Mouse (Mus musculus) forebrain, postnatal 0 days (tissue): Measurements from ENCODE around the gene Gm17334. TPM values are rescaled to one million over a fixed set of nuclear protein-coding genes. Genes with fewer than 3 reads are reported as not detected.
"Not testable (repeated sequence)": the region's sequence is repeated elsewhere in the genome, so short reads cannot be mapped to it uniquely, and the experiment has no call there.

ENCODE experiments used
- ATAC-seq: fragments of 200-750 bp; cut with Nextera tagmentation; 2 replicates; pipeline ENCODE4 v1.8.0; 2017; ENCODE audit warnings: mild to moderate bottlenecking, moderate library complexity
- DNase-seq: peaks from one replicate; pipeline ENCODE4 v3.0.0-alpha.2; 2015
- H3K27ac ChIP-seq: fragments of 300-500 bp; sonication (generic); 2 replicates; pipeline ENCODE4 v1.5.1; 2014; ENCODE audit warnings: low read depth, mild to moderate bottlenecking, antibody characterized with exemption, low read length, moderate library complexity, mixed read lengths
- H3K27me3 ChIP-seq: fragments of 300-500 bp; sonication (generic); 2 replicates; pipeline ENCODE4 v1.6.1; 2014; ENCODE audit warnings: mild to moderate bottlenecking, low read length, mixed read lengths; ENCODE audit not compliant: insufficient read depth
- H3K36me3 ChIP-seq: fragments of 300-500 bp; sonication (generic); 2 replicates; pipeline ENCODE4 v1.6.1; 2014; ENCODE audit warnings: mild to moderate bottlenecking, moderate library complexity; ENCODE audit not compliant: insufficient read depth
- H3K4me1 ChIP-seq: fragments of 300-500 bp; sonication (generic); 2 replicates; pipeline ENCODE4 v1.6.1; 2014; ENCODE audit warnings: antibody characterized with exemption; ENCODE audit not compliant: insufficient read depth
- H3K4me2 ChIP-seq: fragments of 300-500 bp; sonication (generic); 2 replicates; pipeline ENCODE4 v1.6.1; 2014; ENCODE audit warnings: low read depth, mild to moderate bottlenecking, moderate library complexity
- H3K4me3 ChIP-seq: fragments of 300-500 bp; sonication (generic); 2 replicates; pipeline ENCODE4 v1.5.1; 2014; ENCODE audit warnings: low read depth, low read length, mixed read lengths
- H3K9ac ChIP-seq: fragments of 300-500 bp; sonication (generic); 2 replicates; pipeline ENCODE4 v1.6.1; 2014; ENCODE audit warnings: mild to moderate bottlenecking
- H3K9me3 ChIP-seq: fragments of 300-500 bp; sonication (generic); 2 replicates; pipeline ENCODE4 v1.6.1; 2016; ENCODE audit warnings: low read length
- CTCF ChIP-seq: sonication (generic); IDR thresholded peaks from 2 replicates; pipeline ENCODE4 v1.5.1; 2016; ENCODE audit warnings: antibody characterized with exemption, control low read depth, low read depth
- WGBS: fragments of 180-500 bp; shearing (Covaris S2); extraction: QIAGEN DNeasy Blood & Tissue Kit; methylation state at CpG from one replicate; pipeline ENCODE4 v1.1.7; 2014; 5-methylcytosine and 5-hydroxymethylcytosine counted together
- polyA plus RNA-seq: library from polyadenylated mRNA; unstranded; fragments of >200 nt; fragmentation: Nextera tagmentation; extraction: Ambion mirVana; gene quantifications from 2 replicates; pipeline ENCODE4 v1.2.1, GENCODE M21; 2015
- total RNA-seq: library from RNA; depleted of rRNA; stranded (reverse); fragments of >200 nt; gene quantifications from 2 replicates; pipeline ENCODE4 v1.2.3, GENCODE M21; 2014

Gm17334 gene
- total and polyA plus RNA-seq, 2 experiments from 2014 or later = 1.5 TPM; not detected in 1

DNA sequence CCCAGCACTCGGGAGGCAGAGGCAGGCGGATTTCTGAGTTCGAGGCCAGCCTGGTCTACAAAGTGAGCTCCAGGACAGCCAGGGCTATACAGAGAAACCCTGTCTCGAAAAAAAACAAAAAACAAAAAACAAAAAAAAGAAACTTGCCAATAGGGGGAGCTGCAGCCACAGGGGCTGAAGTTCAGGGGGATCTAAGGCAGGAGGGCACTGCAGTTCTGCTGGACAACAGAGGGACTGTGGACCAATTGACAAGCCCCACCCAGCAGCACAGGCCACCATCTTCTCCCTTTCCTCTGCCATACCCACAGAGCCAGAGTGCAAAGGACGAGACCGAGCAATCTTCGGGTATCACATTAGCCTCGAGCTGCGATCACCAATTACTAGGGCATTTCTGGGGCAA, 15.0 kb downstream of the Gm17334 start:
- H3K4me1 ChIP-seq, H3K9ac ChIP-seq, H3K4me3 ChIP-seq, H3K9me3 ChIP-seq, H3K36me3 ChIP-seq, DNase-seq, H3K27ac ChIP-seq, H3K4me2 ChIP-seq, ATAC-seq, H3K27me3 ChIP-seq: not testable (repeated sequence)
- 0 out of 2 replicates have a peak, but pooled peaks have one; percentile 29 for TF ChIP-seq CTCF
- WGBS = 74% methylated on average over 8 of the region's 9 CpGs

DNA sequence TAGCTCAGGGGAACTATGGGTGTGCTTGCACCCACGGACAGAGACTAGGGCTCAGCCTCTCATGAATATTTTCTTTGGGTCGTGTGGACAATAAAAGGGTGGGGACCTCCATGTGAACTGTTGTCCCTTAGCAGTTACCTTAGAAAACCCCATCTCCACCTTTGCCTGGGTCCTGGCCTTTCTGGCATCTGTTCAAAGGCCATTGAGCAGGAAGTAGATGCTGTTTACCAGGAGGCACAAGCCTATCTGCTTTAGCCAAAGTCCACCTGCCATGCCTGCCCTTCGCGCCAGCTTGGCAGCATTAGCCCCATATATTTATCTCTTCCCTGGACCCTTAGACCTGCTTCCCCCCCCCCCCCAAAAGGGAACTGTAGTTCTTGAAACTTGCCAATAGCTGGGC, 15.4 kb downstream of the Gm17334 start:
- DNase-seq (no peak), ATAC-seq (no peak)
- TF ChIP-seq CTCF = no peak
- no peaks in the 10 kb centered on the region for H3K9me3 ChIP-seq
- H3K27me3 ChIP-seq = peaks cover 3% of the 10 kb centered on the region; the same call in 1 of the 2 replicates
- no peaks in the 10 kb centered on the region for H3K4me1 ChIP-seq
- WGBS = 86% methylated on average over 4 of the region's 4 CpGs
- H3K9ac ChIP-seq = no peak overlapping the region
- no peaks in the 10 kb centered on the region for H3K36me3 ChIP-seq
- no peak overlapping the region for H3K4me2 ChIP-seq
- no peak overlapping the region for H3K4me3 ChIP-seq
- no peak overlapping the region for H3K27ac ChIP-seq

DNA sequence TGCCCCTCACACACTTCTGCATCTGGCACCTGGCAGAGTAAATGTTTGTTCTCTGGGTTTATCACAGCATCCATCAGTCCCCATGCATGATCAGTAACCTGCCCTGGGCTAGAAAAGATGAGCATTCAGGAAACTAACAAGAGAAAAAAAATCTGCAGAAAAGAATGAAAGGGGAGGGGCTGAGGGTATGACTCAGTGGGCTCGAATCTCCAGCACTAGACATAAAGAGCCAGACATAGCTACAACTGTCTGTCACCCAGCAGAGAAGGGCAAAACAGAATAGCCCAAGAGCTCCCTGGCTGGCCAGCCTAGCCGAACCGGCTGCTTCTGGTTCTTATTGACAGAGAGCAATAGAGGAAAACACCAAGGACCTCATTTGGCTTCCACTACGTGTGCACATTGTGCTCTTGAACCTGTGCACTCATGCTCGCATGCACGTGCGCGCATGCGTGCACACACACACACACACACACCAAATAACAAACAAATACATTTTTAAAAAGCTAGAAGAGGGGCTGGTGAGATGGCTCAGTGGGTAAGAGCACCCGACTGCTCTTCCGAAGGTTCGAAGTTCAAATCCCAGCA, 17.9 kb downstream of the Gm17334 start:
- TF ChIP-seq CTCF = no peak
- no peaks in the 10 kb centered on the region for H3K36me3 ChIP-seq
- no peaks in the 10 kb centered on the region for H3K4me1 ChIP-seq
- no peak overlapping the region for H3K27ac ChIP-seq
- ATAC-seq (no peak), DNase-seq (no peak)
- H3K9ac ChIP-seq = no peak overlapping the region
- H3K4me3 ChIP-seq = no peak overlapping the region
- H3K27me3 ChIP-seq = no peaks in the 10 kb centered on the region
- H3K9me3 ChIP-seq = no peaks in the 10 kb centered on the region
- no peak overlapping the region for H3K4me2 ChIP-seq
- 77% methylated on average over 12 of the region's 12 CpGs for WGBS

DNA sequence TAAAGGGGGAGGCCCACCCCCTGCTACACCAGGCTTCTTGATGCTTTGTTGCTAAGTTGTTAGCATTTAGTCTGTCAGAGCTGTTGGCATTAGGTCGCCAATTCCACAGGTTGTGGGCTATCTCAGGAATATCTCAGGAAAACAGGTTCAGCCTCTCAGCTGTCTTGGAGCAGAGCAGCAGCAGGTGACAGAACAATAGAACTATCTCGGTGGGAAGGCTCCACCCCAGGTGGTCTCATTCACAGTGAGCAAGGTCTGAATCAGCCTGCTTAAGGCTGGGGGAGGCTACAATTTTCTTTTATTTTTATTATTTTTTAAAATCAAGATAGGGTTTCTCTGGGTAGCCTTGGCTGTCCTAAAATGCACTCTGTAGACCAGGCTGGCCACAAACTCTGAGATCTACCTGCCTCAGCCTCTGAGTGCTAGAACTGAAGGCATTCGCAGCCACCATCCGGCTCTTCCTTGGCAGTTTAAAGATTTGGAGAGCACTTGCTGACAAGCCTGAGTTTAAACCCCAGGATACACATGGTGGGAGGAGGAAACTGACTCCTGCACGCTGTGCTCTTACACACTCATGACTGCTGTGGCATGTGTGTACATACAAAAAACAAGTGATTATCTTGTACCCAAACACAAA, 23.2 kb downstream of the Gm17334 start:
- Histone ChIP-seq H3K27me3 (no peaks in the 10 kb centered on the region), H3K9ac (no peak overlapping the region), H3K4me3 (no peak overlapping the region), H3K27ac (no peak overlapping the region), H3K4me2 (no peak overlapping the region), H3K4me1 (no peaks in the 10 kb centered on the region), H3K9me3 (no peaks in the 10 kb centered on the region), H3K36me3 (no peaks in the 10 kb centered on the region)
- WGBS = 48% methylated on average over 5 of the region's 5 CpGs
- ATAC-seq (no peak), DNase-seq (no peak)
- TF ChIP-seq CTCF = no peak

DNA sequence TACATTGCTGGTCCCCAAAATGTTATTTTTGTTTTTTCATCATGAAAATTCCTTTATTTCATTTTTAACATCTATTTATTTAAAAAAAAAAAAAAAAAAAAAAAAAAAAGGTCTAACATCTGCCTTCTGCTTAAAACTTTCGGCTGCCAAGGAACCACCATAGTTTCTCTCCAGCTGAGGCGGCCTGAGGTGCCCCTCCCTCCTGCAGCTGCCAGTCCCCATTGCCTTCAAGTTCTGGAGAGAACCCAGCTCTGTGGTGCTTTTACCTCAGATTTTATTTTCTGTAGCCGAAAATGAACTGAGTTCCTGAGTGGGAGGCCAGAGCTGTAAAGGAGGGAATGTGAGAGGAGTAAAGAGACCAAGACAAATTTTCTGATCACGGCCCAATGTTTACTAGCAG, 23.7 kb downstream of the Gm17334 start:
- H3K9ac ChIP-seq = no peak overlapping the region
- DNase-seq = no peak
- no peak overlapping the region for H3K4me2 ChIP-seq
- H3K9me3 ChIP-seq = no peaks in the 10 kb centered on the region
- no peaks in the 10 kb centered on the region for H3K4me1 ChIP-seq
- H3K4me3 ChIP-seq = no peak overlapping the region
- H3K27me3 ChIP-seq = no peaks in the 10 kb centered on the region
- 71% methylated on average over 4 of the region's 4 CpGs for WGBS
- TF ChIP-seq CTCF = no peak
- ATAC-seq = no peak
- no peaks in the 10 kb centered on the region for H3K36me3 ChIP-seq
- no peak overlapping the region for H3K27ac ChIP-seq

DNA sequence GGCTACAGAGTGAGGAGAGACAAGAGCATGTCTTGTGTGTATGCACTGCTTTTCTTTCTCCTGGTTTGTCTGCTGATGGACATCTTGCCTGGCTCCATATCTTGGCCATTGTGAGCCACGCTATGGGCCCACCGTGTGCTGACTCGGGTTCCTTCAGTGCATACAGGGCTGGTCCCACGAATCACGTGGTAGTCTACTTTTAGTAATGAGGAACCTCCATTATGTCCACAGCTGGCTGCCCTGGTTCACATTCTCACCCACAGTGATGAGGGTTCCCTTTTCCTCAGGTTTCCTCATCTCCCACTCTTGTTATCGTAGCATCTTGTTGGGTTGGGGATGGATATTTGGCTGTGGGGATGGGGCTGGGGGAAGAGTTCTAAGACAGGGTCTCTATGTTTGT, 24.4 kb downstream of the Gm17334 start:
- H3K4me1 ChIP-seq = no peaks in the 10 kb centered on the region
- no peak overlapping the region for H3K9ac ChIP-seq
- H3K4me2 ChIP-seq = no peak overlapping the region
- 90% methylated on average over 6 of the region's 6 CpGs for WGBS
- no peaks in the 10 kb centered on the region for H3K9me3 ChIP-seq
- no peaks in the 10 kb centered on the region for H3K27me3 ChIP-seq
- no peak for TF ChIP-seq CTCF
- H3K4me3 ChIP-seq = no peak overlapping the region
- DNase-seq (no peak), ATAC-seq (no peak)
- H3K27ac ChIP-seq = no peak overlapping the region
- H3K36me3 ChIP-seq = no peaks in the 10 kb centered on the region

DNA sequence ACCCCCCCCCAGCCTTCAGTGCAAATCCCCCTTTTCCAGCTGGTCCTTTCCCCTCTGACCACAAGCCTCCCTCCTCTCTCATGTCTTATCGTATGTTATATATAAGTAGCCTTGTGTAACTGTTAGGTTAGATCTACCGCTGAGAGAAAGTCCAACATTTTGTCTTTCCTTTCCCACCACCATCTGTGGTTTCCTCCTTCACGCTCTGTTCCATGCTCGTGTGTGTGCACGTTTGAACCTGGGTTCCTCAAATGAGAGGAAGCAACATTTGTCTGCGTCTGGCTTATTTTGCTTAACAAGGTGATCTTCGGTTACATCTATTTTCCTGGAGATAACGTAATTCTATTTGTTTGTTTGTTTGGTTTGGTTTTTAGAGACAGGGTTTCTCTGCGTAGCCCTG, 25.0 kb downstream of the Gm17334 start:
- TF ChIP-seq CTCF = no peak
- ATAC-seq (no peak), DNase-seq (no peak)
- Histone ChIP-seq H3K27ac (no peak overlapping the region), H3K4me2 (no peak overlapping the region), H3K4me1 (no peaks in the 10 kb centered on the region), H3K4me3 (no peak overlapping the region), H3K9ac (no peak overlapping the region), H3K27me3 (no peaks in the 10 kb centered on the region), H3K9me3 (no peaks in the 10 kb centered on the region), H3K36me3 (no peaks in the 10 kb centered on the region)
- 94% methylated on average over 9 of the region's 9 CpGs for WGBS
